Mouse (Mus musculus): ENCODE data around the gene Usp54.

- no peak for TF ChIP-seq TAL1 (IDR thresholded peaks at IDR 0.05; ENCODE audit: low read length)
- no peak for TF ChIP-seq GATA1 (IDR thresholded peaks at IDR 0.05; ENCODE audit: low read length)
These were observed 76.2 kb downstream of the Usp54 start for GRCm38 (mm10) chr14:20564692-20565091.
